Mouse (Mus musculus): Measurements from ENCODE around the gene Glul. TPM values are rescaled to one million over a fixed set of nuclear protein-coding genes. Genes with fewer than 3 reads are reported as not detected.

Glul gene
- polyA plus RNA-seq, 1 experiment, result 37.6 TPM

GRCm38 (mm10) chr1:153922571-153923021 lies 22.9 kb downstream of the Glul start:
- no peak overlapping the region for H3ac ChIP-seq (ENCODE audit: control insufficient read depth, insufficient read length)
- TF ChIP-seq MYOG (IDR thresholded peaks at IDR 0.05; ENCODE audit: control insufficient read depth in 1 of 3, insufficient read depth in 1 of 3, insufficient read length in 2 of 3, low read depth in 2 of 3) (no peak), REST (IDR thresholded peaks at IDR 0.05; ENCODE audit: insufficient read depth, insufficient read length) (no peak), MYOD1 (IDR thresholded peaks at IDR 0.05; ENCODE audit: control insufficient read depth in 1 of 3, insufficient read length in 2 of 3, low read depth in 2 of 3) (peak in 1 of 3 experiments; percentile 49), POLR2A (IDR thresholded peaks at IDR 0.05; ENCODE audit: insufficient read length, low read depth) (no peak)

GRCm38 (mm10) chr1:153924395-153925385 lies 24.9 kb downstream of the Glul start:
- Histone ChIP-seq H3K79me2 (ENCODE audit: control insufficient read depth, insufficient read depth) (no peaks in the 10 kb centered on the region), H3K4me2 (ENCODE audit: low read depth) (no peak overlapping the region), H3K4me3 (no peak overlapping the region), H3K36me3 (ENCODE audit: control insufficient read depth, insufficient read depth) (no peaks in the 10 kb centered on the region), H3ac (ENCODE audit: control insufficient read depth, insufficient read length) (no peak overlapping the region), H3K27me3 (ENCODE audit: control insufficient read depth, insufficient read depth, insufficient read length) (no peaks in the 10 kb centered on the region)
- TF ChIP-seq CEBPB (IDR thresholded peaks at IDR 0.05; ENCODE audit: insufficient read depth, poor library complexity, severe bottlenecking) (no peak), TCF12 (IDR thresholded peaks at IDR 0.05; ENCODE audit: insufficient read depth, poor library complexity, severe bottlenecking) (no peak), SRF (IDR thresholded peaks at IDR 0.05; ENCODE audit: control insufficient read depth, insufficient read length, low read depth) (no peak), TCF3 (IDR thresholded peaks at IDR 0.05; ENCODE audit: insufficient read length, low read depth) (no peak), POLR2A (IDR thresholded peaks at IDR 0.05; ENCODE audit: insufficient read length, low read depth) (no peak), MYOG (IDR thresholded peaks at IDR 0.05; ENCODE audit: control insufficient read depth in 1 of 3, insufficient read depth in 1 of 3, insufficient read length in 2 of 3, low read depth in 2 of 3) (no peak)

More at GRCm38 (mm10) chr1:153922571-153923021, 22.9 kb downstream of the Glul start:
- Histone ChIP-seq H3K36me3 (ENCODE audit: control insufficient read depth, insufficient read depth) (no peaks in the 10 kb centered on the region), H3K27me3 (ENCODE audit: control insufficient read depth, insufficient read depth, insufficient read length) (no peaks in the 10 kb centered on the region), H3K4me3 (no peak overlapping the region), H3K4me2 (ENCODE audit: low read depth) (no peak overlapping the region), H3K79me2 (ENCODE audit: control insufficient read depth, insufficient read depth) (no peaks in the 10 kb centered on the region)

- Histone ChIP-seq H3K4me3 (no peak overlapping the region), H3K79me2 (ENCODE audit: control insufficient read depth, insufficient read depth) (no peaks in the 10 kb centered on the region), H3K27me3 (ENCODE audit: control insufficient read depth, insufficient read depth, insufficient read length) (no peaks in the 10 kb centered on the region), H3K4me2 (ENCODE audit: low read depth) (no peak overlapping the region), H3ac (ENCODE audit: control insufficient read depth, insufficient read length) (no peak overlapping the region), H3K36me3 (ENCODE audit: control insufficient read depth, insufficient read depth) (no peaks in the 10 kb centered on the region)
- TF ChIP-seq MYOG (IDR thresholded peaks at IDR 0.05; ENCODE audit: control insufficient read depth in 1 of 3, insufficient read depth in 1 of 3, insufficient read length in 2 of 3, low read depth in 2 of 3), result no peak
- no peak for TF ChIP-seq MAX (IDR thresholded peaks at IDR 0.05; ENCODE audit: low read depth)
- TF ChIP-seq TCF3 (IDR thresholded peaks at IDR 0.05; ENCODE audit: insufficient read length, low read depth), result no peak
- TF ChIP-seq E2F4 (IDR thresholded peaks at IDR 0.05; ENCODE audit: insufficient read depth), result no peak
- TF ChIP-seq USF1 (IDR thresholded peaks at IDR 0.05; ENCODE audit: low read depth), result no peak
- TF ChIP-seq POLR2A (IDR thresholded peaks at IDR 0.05; ENCODE audit: insufficient read length, low read depth), result no peak
- no peak for TF ChIP-seq MYOD1 (IDR thresholded peaks at IDR 0.05; ENCODE audit: control insufficient read depth in 1 of 3, insufficient read length in 2 of 3, low read depth in 2 of 3)
- TF ChIP-seq REST (IDR thresholded peaks at IDR 0.05; ENCODE audit: insufficient read depth, insufficient read length), result no peak
- TF ChIP-seq CEBPB (IDR thresholded peaks at IDR 0.05; ENCODE audit: insufficient read depth, poor library complexity, severe bottlenecking), result no peak
- TF ChIP-seq TCF12 (IDR thresholded peaks at IDR 0.05; ENCODE audit: insufficient read depth, poor library complexity, severe bottlenecking), result no peak
- TF ChIP-seq SRF (IDR thresholded peaks at IDR 0.05; ENCODE audit: control insufficient read depth, insufficient read length, low read depth), result no peak
- no peak for TF ChIP-seq POLR2AphosphoS2 (IDR thresholded peaks at IDR 0.05; ENCODE audit: insufficient read length, low read depth)
Observed at GRCm38 (mm10) chr1:153930431-153930830, 30.7 kb downstream of the Glul start.

GRCm38 (mm10) chr1:153933772-153934171 lies 34.0 kb downstream of the Glul start:
- H3K27me3 ChIP-seq (ENCODE audit: control insufficient read depth, insufficient read depth, insufficient read length), result no peaks in the 10 kb centered on the region
- no peaks in the 10 kb centered on the region for H3K36me3 ChIP-seq (ENCODE audit: control insufficient read depth, insufficient read depth)
- TF ChIP-seq MYOG (IDR thresholded peaks at IDR 0.05; ENCODE audit: control insufficient read depth in 1 of 3, insufficient read depth in 1 of 3, insufficient read length in 2 of 3, low read depth in 2 of 3), result no peak
- TF ChIP-seq TCF3 (IDR thresholded peaks at IDR 0.05; ENCODE audit: insufficient read length, low read depth), result no peak
- TF ChIP-seq TCF12 (IDR thresholded peaks at IDR 0.05; ENCODE audit: insufficient read depth, poor library complexity, severe bottlenecking), result no peak
- TF ChIP-seq USF1 (IDR thresholded peaks at IDR 0.05; ENCODE audit: low read depth), result no peak
- TF ChIP-seq POLR2AphosphoS2 (IDR thresholded peaks at IDR 0.05; ENCODE audit: insufficient read length, low read depth), result no peak
- TF ChIP-seq MAX (IDR thresholded peaks at IDR 0.05; ENCODE audit: low read depth), result no peak
- no peak for TF ChIP-seq POLR2A (IDR thresholded peaks at IDR 0.05; ENCODE audit: insufficient read length, low read depth)
- TF ChIP-seq REST (IDR thresholded peaks at IDR 0.05; ENCODE audit: insufficient read depth, insufficient read length), result no peak
- no peak for TF ChIP-seq CEBPB (IDR thresholded peaks at IDR 0.05; ENCODE audit: insufficient read depth, poor library complexity, severe bottlenecking)

More at GRCm38 (mm10) chr1:153933772-153934171, 34.0 kb downstream of the Glul start:
- no peak overlapping the region for H3K4me3 ChIP-seq
- H3ac ChIP-seq (ENCODE audit: control insufficient read depth, insufficient read length), result no peak overlapping the region
- no peaks in the 10 kb centered on the region for H3K79me2 ChIP-seq (ENCODE audit: control insufficient read depth, insufficient read depth)
- H3K4me2 ChIP-seq (ENCODE audit: low read depth), result no peak overlapping the region
